Mouse (Mus musculus) CH12F3 (cell line): ENCODE data around the gene Atp5b.
"Not testable (repeated sequence)": the region's sequence is repeated elsewhere in the genome, so short reads cannot be mapped to it uniquely, and the experiment has no call there.

ENCODE experiments used
- in situ Hi-C: fragments of 300-500 bp; cut with MboI; formaldehyde crosslinking; loops from 2 replicates; pipeline ENCODE4 v1.14.3; 2020; ENCODE audit warnings: low sequenced_read_pairs

The Atp5b gene

DNA sequence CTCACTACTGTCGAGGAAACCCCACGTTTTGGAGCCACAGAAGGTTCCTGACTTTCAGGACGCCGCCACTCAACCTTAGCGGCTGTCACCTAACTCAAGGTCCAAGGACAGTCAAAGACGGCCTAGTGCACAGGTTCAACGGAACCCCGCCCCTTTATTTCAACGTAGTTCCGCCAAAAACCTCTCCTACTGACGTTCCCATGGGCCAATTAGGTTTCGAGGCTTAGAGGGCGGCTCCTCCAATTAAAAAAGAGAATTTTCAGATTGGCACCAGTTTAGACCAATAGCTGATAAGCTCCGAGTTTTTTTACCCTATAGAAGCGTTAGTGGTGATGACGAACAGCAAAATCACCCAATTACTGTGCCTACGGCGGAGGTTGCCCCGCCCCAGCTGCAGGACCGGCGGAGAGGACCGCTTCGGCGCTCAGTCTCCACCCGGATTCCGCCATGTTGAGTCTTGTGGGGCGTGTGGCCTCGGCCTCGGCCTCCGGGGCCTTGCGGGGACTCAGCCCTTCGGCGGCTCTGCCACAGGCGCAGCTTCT, at the start of gene Atp5b:
Gene Atp5b, plus strand, starts transcription at position 394 of the 542 bp plus-strand sequence.
- in situ Hi-C loops: no loop called here

DNA sequence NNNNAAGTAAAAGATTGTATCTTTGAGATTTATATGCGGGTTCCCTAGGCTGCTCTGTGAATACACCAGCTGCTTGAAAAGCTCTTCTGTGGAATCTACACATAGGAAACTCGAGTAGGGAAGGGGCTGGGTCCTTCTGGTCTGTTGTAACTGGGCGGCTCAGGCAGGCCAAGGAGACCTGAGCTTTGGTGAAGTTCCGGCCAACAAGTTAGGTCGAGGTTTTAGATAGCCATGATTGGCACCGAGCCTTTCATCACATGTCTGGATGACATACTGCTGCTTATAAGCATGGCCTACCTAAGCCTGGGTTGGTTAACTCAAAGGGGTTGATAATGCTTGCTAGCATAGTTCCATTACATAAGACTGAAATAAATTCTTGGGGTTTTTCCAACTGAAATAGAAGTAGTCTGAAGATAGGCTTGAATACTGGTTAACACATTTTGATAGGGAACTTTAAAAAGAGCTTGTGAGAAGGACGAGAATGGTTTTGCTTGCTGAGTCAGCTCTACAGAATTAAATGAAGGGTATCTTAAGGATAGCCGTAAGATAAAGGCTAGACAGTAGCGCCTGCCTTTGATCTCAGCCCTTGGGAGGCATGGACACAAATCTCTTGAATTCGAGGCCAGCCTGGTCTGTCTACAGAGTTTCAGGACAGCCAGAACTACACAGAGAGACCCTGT, 46.2 kb upstream of the Atp5b start:
- in situ Hi-C loops: no loop called here

DNA sequence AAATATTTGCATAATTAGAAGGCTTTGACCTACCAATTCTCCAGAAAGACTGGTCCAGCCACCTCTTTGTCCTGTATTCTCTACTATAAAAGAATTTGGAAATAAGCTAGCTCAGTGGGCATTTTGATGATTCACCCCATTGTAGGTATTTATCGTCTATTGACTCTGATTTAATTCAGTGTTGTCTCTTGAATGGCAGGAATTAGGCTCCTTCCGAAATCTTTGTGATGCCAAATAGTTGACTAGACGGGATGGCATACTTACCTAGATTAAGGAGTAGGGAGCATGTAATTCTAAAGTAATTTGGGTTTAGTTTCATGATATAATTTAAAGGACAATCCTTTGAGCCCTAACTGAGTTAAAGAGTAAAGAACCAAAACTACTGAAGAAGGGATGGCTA, 45.2 kb upstream of the Atp5b start:
- in situ Hi-C loops: no loop called here

DNA sequence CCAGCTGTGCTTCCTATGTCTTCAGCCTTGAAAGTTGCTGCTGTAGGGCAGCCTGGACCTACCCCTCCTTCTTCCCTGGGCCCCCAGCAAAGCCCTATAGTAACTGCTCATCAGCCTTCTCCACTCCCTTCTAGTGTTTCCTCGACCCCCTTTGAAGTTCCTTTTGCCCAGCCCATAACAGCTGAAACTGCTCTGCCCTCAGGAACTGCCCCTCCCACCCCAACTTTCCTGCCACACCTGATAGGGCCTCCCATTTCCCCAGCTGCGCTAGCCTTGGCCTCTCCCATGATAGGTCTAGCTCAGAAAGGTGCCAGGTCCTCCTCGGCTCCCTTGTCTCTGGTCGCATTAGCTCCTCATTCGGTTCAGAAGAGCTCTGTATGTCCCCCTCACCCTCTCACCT, 43.9 kb upstream of the Atp5b start:
- in situ Hi-C loops: no loop called here

DNA sequence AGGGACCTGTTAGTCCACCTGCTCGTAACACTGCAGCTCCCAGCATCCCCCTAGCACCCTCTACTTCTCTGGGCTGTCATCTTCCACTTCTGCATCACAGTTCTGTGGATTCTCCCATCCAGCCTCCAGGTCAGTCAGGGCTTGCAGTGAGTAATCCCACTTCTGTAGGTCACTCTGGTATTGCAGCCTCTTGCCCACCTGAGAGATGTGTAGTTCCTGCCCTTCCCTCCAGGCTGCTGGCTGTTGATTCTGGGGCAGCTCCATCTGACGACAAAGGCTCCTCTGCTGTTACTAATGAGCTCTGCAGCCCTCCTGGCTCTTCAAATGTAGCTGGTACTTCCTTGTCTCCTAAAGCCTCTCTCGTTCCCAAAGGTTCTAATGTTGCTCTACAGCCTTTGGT, 43.2 kb upstream of the Atp5b start:
- in situ Hi-C loops: no loop called here

DNA sequence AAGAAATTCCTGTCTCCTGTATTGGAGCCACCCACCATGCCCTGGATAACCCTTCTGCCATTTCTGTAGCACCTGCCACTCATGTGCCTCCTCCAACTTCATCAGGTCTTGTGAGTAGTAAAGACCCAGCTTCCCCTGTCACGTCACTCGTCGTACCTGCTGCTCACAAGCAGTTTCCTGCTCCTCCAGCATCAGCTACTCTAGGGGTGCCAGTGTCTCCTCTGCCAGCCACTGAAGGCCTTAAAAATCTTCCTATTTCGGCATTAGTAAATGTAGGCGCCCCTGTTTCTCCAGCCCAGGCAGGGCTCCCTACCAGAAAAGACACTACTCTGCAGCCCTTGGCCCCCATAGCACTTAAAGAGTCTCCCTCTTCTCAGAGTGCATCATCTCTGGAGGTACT, 42.8 kb upstream of the Atp5b start:
- in situ Hi-C loops: no loop called here

DNA sequence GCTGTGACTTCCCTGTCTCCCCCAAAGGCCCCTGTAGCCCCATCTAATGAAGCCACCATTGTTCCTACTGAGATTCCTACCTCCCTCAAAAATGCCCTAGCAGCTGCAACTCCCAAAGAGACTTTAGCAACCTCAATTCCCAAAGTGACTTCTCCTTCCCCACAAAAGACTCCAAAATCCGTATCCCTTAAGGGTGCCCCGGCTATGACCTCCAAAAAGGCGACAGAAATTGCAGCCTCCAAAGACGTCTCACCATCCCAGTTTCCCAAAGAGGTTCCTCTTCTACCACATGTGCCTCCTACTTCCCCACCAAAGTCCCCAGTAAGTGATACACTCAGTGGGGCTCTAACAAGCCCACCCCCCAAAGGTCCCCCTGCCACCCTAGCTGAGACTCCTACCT, 41.4 kb upstream of the Atp5b start:
- in situ Hi-C loops: no loop called here

DNA sequence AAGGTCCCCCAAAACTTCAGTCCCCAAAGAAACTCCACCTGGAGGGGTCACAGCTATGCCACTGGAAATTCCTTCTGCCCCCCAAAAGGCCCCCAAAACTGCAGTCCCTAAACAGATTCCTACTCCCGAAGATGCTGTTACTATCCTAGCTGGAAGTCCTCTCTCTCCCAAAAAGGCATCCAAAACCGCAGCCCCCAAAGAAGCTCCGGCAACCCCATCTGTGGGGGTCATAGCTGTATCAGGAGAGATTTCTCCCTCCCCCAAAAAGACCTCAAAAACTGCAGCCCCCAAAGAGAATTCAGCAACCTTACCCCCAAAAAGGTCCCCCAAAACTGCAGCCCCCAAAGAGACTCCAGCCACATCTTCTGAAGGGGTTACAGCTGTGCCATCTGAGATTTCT, 40.6 kb upstream of the Atp5b start:
- in situ Hi-C loops: no loop called here

DNA sequence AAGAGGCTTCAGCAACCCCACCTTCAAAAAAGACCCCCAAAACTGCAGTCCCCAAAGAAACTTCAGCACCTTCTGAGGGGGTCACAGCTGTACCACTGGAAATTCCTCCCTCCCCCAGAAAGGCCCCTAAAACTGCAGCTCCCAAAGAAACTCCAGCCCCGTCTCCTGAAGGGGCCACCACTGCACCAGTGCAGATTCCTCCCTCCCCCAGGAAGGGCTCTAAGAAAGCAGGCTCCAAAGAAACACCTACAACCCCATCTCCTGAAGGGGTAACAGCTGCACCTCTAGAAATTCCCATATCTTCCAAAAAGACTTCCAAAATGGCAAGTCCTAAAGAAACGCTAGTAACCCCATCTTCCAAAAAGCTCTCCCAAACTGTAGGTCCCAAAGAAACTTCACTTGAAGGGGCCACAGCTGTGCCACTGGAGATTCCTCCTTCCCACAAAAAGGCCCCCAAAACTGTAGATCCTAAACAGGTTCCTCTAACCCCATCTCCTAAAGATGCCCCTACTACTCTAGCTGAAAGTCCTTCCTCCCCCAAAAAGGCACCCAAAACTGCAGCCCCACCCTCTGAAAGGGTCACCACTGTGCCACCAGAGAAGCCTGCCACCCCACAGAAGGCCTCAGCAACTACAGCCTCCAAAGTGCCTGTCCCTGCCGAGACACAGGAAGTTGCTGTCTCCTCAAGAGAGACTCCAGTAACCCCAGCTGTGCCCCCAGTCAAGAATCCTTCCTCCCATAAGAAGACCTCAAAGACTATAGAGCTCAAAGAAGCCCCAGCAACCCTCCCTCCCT, 39.8 kb upstream of the Atp5b start:
- in situ Hi-C loops: no loop called here

DNA sequence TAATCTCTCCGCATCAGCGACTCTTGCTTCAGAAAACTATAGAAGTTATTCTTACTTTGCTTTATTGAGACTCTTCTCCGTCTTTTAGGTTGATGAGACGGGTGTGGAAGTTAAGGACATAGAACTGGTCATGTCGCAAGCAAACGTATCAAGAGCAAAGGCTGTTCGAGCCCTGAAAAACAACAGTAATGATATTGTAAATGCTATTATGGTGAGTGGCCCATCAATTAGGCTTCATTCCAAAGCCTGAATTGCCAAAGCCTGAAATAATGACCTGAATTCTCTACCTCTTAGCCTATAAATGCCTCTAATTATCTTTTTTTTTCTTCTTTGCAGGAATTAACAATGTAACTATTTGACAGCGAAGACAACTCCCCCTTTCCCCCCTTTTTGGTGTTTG, 34.9 kb upstream of the Atp5b start:
- in situ Hi-C loops: no loop called here

DNA sequence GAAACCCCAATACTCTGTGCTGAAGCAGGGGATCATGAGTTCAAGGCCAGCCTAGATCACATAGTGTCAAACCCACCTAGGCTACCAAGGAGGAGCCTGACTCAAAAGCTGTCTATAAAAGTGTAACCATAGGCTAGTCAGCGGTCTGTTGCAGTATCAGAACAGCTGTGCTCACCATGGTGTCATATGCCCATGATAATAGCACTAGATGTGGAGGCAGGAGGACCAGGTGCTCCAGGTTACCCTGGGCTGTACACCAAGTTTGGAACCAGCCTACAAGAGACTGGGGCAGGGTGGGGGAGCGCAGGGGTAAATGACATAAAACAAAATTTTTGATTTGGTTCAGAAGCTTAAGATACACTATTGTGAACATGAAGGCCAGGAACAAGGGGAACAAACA, 33.3 kb upstream of the Atp5b start:
- in situ Hi-C loops: no loop called here

DNA sequence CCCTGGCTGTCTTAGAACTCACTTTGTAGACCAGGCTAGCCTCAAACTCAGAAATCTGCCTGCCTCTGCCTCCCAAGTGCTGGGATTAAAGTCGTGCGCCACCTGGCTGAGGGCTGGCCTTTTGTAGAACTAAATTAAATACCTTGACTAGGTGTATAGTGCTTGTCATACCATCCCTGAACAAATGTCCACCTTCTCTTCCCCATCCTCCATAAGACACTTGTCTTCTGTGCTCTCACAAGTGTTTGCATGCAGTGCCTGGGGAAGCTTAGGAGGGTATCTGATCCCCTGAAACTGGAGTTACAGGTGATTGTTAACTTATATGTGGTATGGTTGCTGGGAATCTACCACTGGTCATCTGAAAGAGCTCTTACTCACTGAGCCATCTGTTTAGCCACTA, 32.7 kb upstream of the Atp5b start:
- in situ Hi-C loops: no loop called here

DNA sequence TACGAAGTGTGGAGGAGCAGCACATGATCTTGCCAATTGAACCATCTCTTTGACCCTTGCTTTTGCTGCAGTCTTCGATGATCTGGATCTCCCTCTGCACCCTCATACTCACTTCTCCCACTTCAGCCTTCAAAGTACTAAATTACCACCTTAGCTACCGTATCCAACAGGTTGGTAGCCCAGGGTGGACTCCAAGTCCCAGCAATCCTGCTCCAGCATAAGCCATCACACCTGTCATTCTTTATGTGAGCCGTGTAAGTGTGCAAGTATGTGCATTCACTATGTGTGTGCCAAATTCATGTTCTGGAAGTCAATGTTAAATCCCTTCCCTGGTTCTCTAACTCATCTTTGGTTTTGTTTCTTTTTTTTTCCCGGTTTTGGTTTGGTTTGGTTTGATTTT, 31.5 kb upstream of the Atp5b start:
- in situ Hi-C loops: no loop called here

DNA sequence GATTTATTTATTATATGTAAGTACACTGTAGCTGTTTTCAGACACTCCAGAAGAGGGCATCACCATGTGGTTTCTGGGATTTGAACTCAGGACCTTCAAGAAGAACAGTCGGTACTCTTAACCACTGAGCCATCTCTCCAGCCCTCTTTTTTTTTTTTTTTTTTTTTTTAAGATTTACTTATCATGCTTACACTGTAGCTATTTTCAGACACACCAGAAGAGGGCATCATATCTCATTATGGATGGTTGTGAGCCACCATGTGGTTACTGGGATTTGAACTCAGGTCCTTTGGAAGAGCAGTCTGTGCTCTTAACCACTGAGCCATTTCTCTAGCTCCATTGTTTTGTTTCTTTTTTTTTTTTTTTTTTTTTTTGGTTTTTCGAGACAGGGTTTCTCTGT, 30.9 kb upstream of the Atp5b start:
- in situ Hi-C loops: not testable (repeated sequence)

DNA sequence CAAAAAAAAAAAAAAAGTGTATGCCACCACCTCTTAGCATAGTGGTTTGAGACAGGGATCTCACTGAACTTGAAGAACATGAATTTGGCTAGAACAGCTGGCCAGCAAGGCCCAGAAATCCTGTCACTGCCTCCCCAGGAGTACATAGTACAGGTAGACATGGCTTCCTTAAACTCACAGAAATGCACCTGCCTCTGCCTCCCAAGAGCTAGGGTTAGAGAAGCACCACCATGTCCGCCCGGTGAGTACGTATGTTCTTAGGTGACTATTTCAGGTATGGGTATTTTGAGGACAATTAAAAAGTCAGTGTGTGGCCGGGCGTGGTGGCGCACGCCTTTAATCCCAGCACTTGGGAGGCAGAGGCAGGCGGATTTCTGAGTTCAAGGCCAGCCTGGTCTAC, 30.1 kb upstream of the Atp5b start:
- in situ Hi-C loops: no loop called here

DNA sequence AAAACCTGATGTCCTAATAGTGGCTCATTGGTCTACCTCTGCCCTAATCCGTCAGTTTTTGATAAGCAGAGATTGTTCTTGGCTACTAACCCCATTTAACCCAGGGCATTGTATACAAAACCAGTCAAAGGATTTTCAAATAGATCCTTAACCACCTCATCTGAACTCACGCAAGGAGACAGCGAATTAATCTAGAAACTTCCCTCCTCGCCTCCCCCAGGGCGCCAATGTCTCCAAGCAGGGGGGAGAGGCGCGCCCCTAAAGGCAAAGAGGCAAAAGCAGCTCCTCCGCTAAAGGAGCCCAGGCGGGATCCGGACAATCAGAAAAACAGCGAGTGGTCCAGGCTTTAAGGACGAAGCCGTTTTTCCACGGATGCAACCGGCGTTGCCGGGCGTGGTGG, 24.9 kb upstream of the Atp5b start:
- in situ Hi-C loops: no loop called here

DNA sequence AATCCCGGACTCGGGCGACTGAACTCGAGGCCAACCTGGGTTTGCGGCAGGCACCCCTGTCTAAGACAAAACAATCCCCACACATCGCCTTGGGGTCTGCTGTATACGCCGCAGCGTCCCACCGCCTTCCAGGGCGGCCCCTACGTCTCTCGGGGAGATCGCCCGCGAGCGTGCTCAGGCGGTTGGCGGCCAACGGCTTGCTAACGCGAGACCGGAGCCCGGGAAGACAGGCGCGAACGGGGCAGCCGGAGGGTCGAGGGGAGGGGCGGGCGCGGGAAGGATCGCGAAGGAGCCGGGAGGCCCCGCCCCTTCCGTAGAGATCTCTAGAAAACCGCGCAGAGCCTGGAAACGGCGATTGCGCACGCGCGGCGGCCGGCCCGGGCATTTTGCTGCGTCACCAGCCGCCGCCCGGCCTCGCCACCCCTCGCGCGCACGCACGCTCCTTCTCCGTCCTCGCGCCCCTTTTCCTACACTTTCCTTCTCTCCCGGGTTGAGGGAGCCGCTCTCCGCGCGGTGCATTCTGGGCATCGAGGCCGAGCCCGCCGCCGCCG, 24.4 kb upstream of the Atp5b start, which contains the start of gene Ptges3:
Gene Ptges3, plus strand, starts transcription at position 354 of the 551 bp plus-strand sequence.
- in situ Hi-C loops: no loop called here

DNA sequence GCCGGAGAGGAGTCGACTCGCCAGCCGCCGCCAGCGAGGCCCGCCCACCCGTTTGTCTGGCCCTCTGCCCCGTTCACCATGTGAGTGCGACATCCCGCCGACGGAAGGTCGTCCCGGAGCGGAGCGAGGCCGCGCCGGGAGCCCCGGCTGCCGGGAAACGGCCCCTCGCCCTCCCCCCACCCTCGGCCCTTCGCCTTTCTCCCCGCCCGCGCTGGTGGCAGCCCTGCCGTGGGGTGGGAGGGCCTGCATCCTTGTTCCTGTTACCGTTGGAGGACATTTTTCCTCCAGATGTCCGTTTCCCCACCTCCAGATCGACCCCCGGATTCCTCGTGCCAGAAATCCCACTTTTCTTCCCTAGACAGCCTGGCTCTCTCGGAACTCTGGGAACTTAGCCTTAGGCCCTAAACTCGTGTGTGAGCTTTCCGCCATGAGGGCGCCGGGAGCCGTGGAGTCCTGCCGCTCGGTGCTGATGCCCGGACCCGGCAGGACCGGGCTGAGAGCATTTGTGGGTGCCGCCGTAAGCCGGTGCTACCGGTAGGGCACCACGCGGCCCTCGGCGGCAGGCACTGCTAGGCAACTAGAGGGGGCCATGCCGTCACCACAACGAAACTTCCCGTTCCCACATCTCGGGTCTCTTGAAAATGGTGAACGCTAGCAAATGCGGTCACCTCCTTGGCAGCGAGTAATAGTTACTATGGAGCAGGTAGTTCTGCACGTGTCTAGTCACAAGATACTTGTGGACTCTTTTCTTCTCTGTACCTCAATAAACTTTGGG, 23.7 kb upstream of the Atp5b start:
- in situ Hi-C loops: no loop called here

DNA sequence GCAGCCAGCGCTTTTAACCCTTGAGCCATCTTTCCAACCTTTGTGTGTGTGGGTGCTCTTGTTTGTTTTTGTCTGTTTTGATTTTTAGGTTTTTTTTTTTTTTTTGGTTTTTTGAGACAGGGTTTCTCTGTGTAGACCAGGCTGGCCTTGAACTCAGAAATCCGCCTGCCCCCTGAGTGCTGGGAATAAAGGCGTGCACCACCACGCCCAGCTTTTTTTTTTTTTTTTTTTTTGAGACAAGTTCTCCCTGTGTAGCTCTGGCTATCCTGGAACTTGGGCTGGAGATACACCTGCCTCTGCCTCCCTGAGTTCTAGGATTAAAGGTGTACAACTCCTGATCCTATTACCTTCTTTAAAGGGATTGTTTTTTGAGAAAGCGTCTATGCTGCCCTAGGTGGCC, 22.0 kb upstream of the Atp5b start:
- in situ Hi-C loops: no loop called here

DNA sequence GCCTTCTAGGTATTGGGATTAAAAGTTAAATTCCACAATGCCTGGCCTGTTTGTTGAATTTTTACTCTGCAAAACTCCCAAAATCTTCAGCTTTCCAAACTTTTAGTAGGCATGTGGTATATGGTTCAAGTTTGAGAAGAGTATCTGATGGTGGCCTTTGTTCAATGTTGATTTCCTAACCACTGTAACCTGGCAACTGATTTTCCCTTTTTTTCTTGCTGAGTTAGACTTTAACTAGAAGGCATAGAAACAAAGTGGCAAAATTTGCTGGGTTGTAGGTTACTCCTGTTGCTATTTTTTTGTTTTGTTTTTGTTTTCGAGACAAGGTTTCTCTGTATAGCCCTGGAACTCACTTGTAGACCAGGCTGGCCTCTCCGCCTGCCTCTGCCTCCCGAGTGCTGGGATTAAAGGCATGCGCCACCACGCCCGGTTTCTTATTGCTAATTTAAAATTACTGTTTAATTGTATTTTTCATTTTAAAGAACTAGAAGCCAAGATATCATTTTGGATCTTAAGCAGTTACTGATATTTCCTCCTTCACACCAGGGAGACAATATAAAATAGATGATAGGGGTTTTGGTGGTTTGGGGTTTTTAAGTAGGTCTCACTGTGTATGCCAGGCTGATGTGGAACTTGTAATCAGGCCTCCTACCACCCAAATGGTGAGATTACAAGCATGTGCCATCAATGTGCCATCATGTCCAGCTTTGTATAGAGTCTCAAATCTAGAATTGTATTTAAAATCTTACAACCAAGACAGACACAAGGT, 20.7 kb upstream of the Atp5b start:
- in situ Hi-C loops: no loop called here
